Mouse (Mus musculus): ENCODE measurements at regions not wholly inside any gene's neighbourhood (a gene's known extent, or its start where the extent isn't known, plus 50 kb on each side); places are given as distances from the start of the nearest gene placed in this dataset.
A peak's percentile ranks its signal among the peaks of the same experiment; 100 is the strongest.

DNA sequence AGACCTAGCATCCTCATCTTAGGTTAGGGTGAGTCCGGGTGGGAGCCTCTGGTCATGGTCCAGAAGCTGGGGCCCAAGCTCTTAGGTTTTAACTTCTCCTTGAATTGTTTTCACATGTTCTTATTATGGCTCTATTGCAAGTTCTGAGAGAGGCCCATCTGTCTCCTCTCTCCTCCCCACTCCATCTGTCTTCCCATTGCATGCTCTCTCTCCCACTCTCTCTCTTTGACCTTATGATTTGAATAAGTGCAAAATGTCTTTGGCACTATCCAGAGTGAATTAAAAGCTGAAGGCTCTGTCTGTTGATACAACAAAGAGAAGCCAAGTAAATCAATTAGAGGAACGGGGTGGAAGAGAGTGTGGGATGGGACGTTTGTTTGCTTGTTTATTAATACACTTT, 146.2 kb upstream of the Rfx3 start:
- DNase-seq (ENCODE audit: extremely low spot score in 1 of 2, low spot score in 2 of 2), result peak in 1 of 2 experiments; percentile 9
- intact Hi-C loops (cut with DNase I), result no loop called here

- DNase-seq (ENCODE audit: extremely low spot score in 1 of 2, low spot score in 2 of 2), result no peak
- intact Hi-C loops (cut with DNase I), result no loop called here
Measured at GRCm38 (mm10) chr19:28137581-28137980, 126.6 kb upstream of the Rfx3 start.

DNA sequence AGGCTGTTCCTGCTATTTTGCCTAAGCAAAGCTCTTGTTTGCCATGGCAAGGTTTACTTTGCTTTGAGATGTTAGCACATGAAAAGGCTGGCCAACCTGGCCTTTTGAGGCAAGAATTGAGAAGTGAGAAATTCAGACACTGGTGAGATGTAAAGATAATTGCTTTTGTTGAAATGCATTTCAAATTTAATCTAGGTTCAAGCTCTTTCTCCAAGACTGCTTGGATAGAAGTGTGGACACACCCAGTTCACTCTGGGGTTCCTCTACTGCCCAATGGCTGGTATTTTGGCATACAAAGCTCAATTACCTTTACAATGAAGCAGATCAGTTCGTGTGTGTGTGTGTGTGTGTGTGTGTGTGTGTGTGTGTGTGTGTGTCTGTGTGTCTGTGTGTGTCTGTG, 123.8 kb upstream of the Rfx3 start:
- DNase-seq (ENCODE audit: extremely low spot score in 1 of 2, low spot score in 2 of 2), result no peak
- intact Hi-C loops (cut with DNase I), result no loop called here

DNA sequence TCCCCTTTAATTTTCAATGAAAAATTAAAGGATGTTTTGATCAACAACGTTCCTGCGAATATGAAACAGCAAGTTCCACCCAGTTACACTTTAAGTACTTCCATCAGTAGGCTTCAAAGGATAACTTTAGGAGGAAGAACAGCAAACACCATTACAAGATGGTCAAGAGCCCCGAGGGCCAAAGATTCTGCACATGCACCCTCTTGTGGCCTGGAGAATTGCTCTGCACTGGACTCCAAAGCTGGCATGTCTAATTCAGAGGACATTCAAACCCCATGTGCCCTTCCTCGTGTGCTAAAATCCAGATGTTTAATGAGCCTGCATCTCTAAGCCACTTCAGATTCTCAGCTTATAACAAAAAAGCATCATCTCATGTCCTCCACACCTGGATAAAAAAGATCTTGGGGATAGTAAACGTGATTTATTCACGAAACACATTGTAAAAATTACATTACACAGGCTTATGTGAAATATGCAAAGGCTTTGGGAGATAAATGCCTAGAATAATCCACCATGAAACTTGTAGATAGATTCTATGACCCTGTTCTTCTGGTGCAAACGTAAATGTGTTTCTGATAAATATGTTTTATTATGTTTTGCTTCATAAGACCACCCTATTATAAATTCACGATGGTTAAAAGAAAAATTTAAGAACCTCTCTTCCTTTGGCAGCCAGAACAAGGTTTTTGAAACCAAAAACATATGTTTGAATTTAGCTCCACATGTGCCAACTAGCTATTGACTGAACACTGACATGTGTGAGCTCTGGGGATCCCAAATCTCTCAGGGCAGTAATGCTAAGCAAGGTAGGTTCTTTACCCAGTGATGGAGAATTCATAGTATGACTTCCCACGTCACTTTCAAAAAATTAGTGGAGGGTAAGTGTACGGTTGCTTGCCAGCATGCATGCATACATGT, 100.6 kb upstream of the Rfx3 start:
- intact Hi-C loops (cut with DNase I), result no loop called here
- no peak for DNase-seq (ENCODE audit: extremely low spot score in 1 of 2, low spot score in 2 of 2)

DNA sequence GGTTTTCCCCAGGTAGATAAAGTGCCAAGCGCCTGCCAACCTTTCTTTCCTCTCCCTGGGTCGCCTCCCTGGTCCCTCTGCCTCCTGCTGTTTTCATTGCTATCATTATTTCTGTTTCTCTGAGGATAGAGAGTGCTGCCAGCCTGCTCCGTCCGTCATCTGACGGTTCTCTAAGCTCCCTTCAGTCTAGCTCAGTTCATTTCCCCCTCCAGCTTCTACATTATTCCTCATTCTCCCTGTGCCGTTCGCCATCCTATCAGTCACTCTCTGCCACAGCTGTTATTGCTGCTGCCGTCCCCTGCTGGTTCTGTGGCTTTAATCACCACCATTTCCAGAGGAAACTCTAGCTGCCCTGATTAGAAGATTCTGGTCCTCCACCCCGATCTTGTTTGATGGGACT, 84.7 kb upstream of the Rfx3 start:
- DNase-seq (ENCODE audit: extremely low spot score in 1 of 2, low spot score in 2 of 2), result no peak
- intact Hi-C loops (cut with DNase I), result no loop called here

GRCm38 (mm10) chr19:28092252-28092651, 81.3 kb upstream of the Rfx3 start:
- intact Hi-C loops (cut with DNase I), result no loop called here
- DNase-seq (ENCODE audit: extremely low spot score in 1 of 2, low spot score in 2 of 2), result no peak

DNA sequence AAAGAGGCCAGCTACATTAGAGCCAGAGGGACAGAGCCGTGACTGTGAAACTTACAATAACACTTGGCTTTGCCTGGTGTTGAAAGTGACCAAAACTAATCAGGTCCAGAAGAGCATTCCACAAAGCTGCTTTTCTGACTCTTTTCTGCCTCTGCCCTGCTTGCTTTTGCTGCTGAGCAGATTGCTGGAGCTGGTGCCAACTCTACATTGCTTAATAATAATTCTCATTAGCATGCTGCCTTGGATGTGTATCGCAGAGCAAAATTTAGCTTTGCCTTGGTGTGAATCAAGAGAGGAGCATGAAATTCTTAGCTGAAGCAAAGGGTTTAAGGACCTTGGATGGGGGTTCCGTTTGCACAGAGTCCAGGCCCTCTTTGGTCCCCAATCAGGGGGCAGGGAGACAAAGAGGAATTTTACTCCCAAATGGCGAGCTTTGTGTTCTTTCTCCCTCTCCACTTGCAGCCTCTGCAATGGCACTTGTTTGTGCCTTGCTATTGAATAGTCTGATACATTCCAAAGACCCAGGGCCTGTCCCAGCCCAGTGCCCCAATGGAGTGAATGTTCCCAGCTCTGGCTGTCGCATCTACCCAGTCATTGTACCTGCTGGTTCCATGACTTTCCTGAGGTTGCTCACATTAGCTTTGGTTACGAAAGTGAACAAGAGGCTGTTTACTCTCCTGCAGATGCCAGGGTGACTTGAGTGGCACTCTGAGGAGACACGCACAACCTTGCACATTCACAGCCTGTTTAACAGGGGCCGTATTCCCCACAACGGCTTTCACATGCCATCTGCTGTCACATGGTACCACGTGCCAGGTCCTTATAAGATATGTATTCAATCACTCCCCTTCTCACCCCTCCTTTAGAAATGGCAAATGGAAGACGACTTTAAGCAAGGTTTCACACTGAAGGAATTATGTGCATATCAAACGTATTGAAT, 76.9 kb upstream of the Rfx3 start:
- DNase-seq (ENCODE audit: extremely low spot score in 1 of 2, low spot score in 2 of 2), result peak in 1 of 2 experiments; percentile 70
- intact Hi-C loops (cut with DNase I), result loop anchor here (5.0 kb wide), 1 partner anchor 76 kb away; the partner anchor contains the start of gene Rfx3

DNA sequence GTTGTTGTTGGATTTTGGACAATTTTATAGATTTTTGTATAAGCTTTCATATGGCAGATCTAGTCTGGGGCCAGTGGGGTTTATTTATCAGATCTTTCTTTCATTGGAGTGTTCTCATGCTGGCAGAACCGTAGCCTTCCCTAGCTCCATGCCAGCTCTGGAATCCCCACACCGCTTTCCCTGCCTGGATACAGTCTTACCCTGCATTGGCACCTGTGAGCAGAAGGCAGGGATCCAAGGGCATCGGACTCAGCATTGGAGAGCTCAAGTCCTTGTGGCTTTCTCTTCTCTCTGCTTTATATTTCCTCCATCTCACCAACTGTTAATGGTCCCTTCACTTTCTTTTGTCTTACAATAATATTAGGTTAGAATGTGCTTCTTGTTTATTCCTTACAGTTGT, 59.4 kb upstream of the Rfx3 start:
- DNase-seq (ENCODE audit: extremely low spot score in 1 of 2, low spot score in 2 of 2), result no peak

More for the DNA sequence above, 59.4 kb upstream of the Rfx3 start:
- intact Hi-C loops (cut with DNase I), result no loop called here
